Mouse (Mus musculus) testis, adult 2 months (tissue): ENCODE data around the gene Sipa1l1. TPM values are rescaled to one million over a fixed set of nuclear protein-coding genes. Genes with fewer than 3 reads are reported as not detected.

Experiments
- H3K27ac ChIP-seq: fragments of 200-500 bp; 2 replicates; pipeline ENCODE4 v1.5.1; 2012; ENCODE audit warnings: low read depth, low read length; ENCODE audit not compliant: control insufficient read depth, insufficient read depth
- H3K27me3 ChIP-seq: fragments of 200-500 bp; 2 replicates; pipeline ENCODE4 v1.6.1; 2012; ENCODE audit warnings: mild to moderate bottlenecking, low read length, moderate library complexity; ENCODE audit not compliant: control insufficient read depth, insufficient read depth
- H3K36me3 ChIP-seq: fragments of 200-500 bp; 2 replicates; pipeline ENCODE4 v1.6.1; 2012; ENCODE audit warnings: mild to moderate bottlenecking, low read length; ENCODE audit not compliant: control insufficient read depth, insufficient read depth
- H3K4me1 ChIP-seq: fragments of 200-500 bp; 2 replicates; pipeline ENCODE4 v1.6.1; 2012; ENCODE audit warnings: low read length; ENCODE audit not compliant: control insufficient read depth, insufficient read depth
- H3K4me3 ChIP-seq: fragments of 200-500 bp; 2 replicates; pipeline ENCODE4 v1.5.1; 2012; ENCODE audit warnings: low read depth, mild to moderate bottlenecking, low read length, moderate library complexity, mixed read lengths; ENCODE audit not compliant: control insufficient read depth
- CTCF ChIP-seq: fragments of 200-500 bp; IDR thresholded peaks from 2 replicates; pipeline ENCODE4 v1.5.1; 2012; ENCODE audit warnings: low read depth, mild to moderate bottlenecking, inconsistent platforms, low read length, moderate library complexity; ENCODE audit not compliant: control insufficient read depth, insufficient read depth, insufficient replicate concordance
- POLR2A ChIP-seq: fragments of 200-500 bp; IDR thresholded peaks from 2 replicates; pipeline ENCODE4 v1.6.1; 2012; ENCODE audit warnings: low read depth, mild to moderate bottlenecking, inconsistent platforms, low read length, moderate library complexity; ENCODE audit not compliant: control insufficient read depth
- polyA plus RNA-seq: library from polyadenylated mRNA; depleted of rRNA; stranded (reverse); fragments of >200 nt; gene quantifications from 2 replicates; pipeline ENCODE4 v1.2.3, GENCODE M21; 2012

Gene Sipa1l1
- polyA plus RNA-seq, 1 experiment: 19.5 TPM

- Histone ChIP-seq H3K27ac (no peak overlapping the region), H3K27me3 (no peaks in the 10 kb centered on the region), H3K36me3 (no peaks in the 10 kb centered on the region), H3K4me3 (no peak overlapping the region), H3K4me1 (no peaks in the 10 kb centered on the region)
- TF ChIP-seq POLR2A: no peak
- no peak for TF ChIP-seq CTCF
These were observed 172.6 kb downstream of the Sipa1l1 start for GRCm38 (mm10) chr12:82341696-82342095.

GRCm38 (mm10) chr12:82350082-82350481 lies 181.0 kb downstream of the Sipa1l1 start:
- H3K27me3 ChIP-seq: no peaks in the 10 kb centered on the region
- no peaks in the 10 kb centered on the region for H3K36me3 ChIP-seq
- H3K4me3 ChIP-seq: no peak overlapping the region
- H3K27ac ChIP-seq: no peak overlapping the region
- TF ChIP-seq CTCF (no peak), POLR2A (no peak)
- H3K4me1 ChIP-seq: no peaks in the 10 kb centered on the region; the same call in 1 of the 2 replicates

GRCm38 (mm10) chr12:82350891-82351290 lies 181.8 kb downstream of the Sipa1l1 start:
- no peak for TF ChIP-seq CTCF
- no peak for TF ChIP-seq POLR2A
- no peak overlapping the region for H3K27ac ChIP-seq

GRCm38 (mm10) chr12:82353660-82354059 lies 184.5 kb downstream of the Sipa1l1 start:
- TF ChIP-seq POLR2A (no peak), CTCF (no peak)
- no peaks in the 10 kb centered on the region for H3K36me3 ChIP-seq
- no peak overlapping the region for H3K27ac ChIP-seq
- H3K27me3 ChIP-seq: no peaks in the 10 kb centered on the region
- no peaks in the 10 kb centered on the region; the same call in 1 of the 2 replicates for H3K4me1 ChIP-seq
- no peak overlapping the region for H3K4me3 ChIP-seq

More at GRCm38 (mm10) chr12:82350891-82351290, 181.8 kb downstream of the Sipa1l1 start:
- H3K36me3 ChIP-seq: no peaks in the 10 kb centered on the region
- no peaks in the 10 kb centered on the region; the same call in 1 of the 2 replicates for H3K4me1 ChIP-seq
- H3K4me3 ChIP-seq: no peak overlapping the region
- H3K27me3 ChIP-seq: no peaks in the 10 kb centered on the region

GRCm38 (mm10) chr12:82355419-82356149 lies 186.5 kb downstream of the Sipa1l1 start:
- no peaks in the 10 kb centered on the region for H3K36me3 ChIP-seq
- no peaks in the 10 kb centered on the region; the same call in 1 of the 2 replicates for H3K4me1 ChIP-seq
- no peak for TF ChIP-seq POLR2A
- no peak for TF ChIP-seq CTCF
- no peaks in the 10 kb centered on the region for H3K27me3 ChIP-seq
- H3K27ac ChIP-seq: no peak overlapping the region
- H3K4me3 ChIP-seq: no peak overlapping the region

GRCm38 (mm10) chr12:82356476-82356875 lies 187.4 kb downstream of the Sipa1l1 start:
- H3K36me3 ChIP-seq: no peaks in the 10 kb centered on the region
- no peaks in the 10 kb centered on the region for H3K4me1 ChIP-seq
- H3K27me3 ChIP-seq: no peaks in the 10 kb centered on the region
- TF ChIP-seq POLR2A (no peak), CTCF (no peak)
- H3K27ac ChIP-seq: no peak overlapping the region
- no peak overlapping the region for H3K4me3 ChIP-seq

- no peak overlapping the region for H3K4me3 ChIP-seq
- no peak for TF ChIP-seq CTCF
- TF ChIP-seq POLR2A: no peak
- H3K27ac ChIP-seq: no peak overlapping the region
- H3K27me3 ChIP-seq: no peaks in the 10 kb centered on the region
- H3K4me1 ChIP-seq: no peaks in the 10 kb centered on the region
- H3K36me3 ChIP-seq: no peaks in the 10 kb centered on the region
These were observed 188.3 kb downstream of the Sipa1l1 start for GRCm38 (mm10) chr12:82357431-82357830.
